Mouse (Mus musculus) MEL (cell line): ENCODE measurements at regions not wholly inside any gene's neighbourhood (a gene's known extent, or its start where the extent isn't known, plus 50 kb on each side); places are given as distances from the start of the nearest gene placed in this dataset.

Source experiments
- DNase-seq: peaks from one replicate; pipeline ENCODE4 v3.0.0; 2011; ENCODE audit warnings: low read depth, low spot score
- H3K27ac ChIP-seq: 2 replicates; pipeline ENCODE4 v1.5.1; 2012; ENCODE audit warnings: low read depth, mild to moderate bottlenecking, control low read depth, low read length, moderate library complexity; ENCODE audit not compliant: control insufficient read depth
- H3K27me3 ChIP-seq, 2 experiments: fragments of 150-350 bp in 1 of 2; sonication (generic) in 1 of 2; 2 replicates each; pipeline ENCODE4 v1.6.1; 2012; ENCODE audit warnings: low read length in 2 of 2, mild to moderate bottlenecking in 2 of 2, improper control_type of control experiment in 1 of 2, moderate library complexity in 1 of 2; ENCODE audit not compliant: insufficient read depth in 2 of 2, control insufficient read depth in 1 of 2
- H3K36me3 ChIP-seq, 2 experiments: 2 replicates each; pipeline ENCODE4 v1.6.1; 2012 to 2014; ENCODE audit warnings: low read length in 2 of 2, improper control_type of control experiment in 1 of 2, inconsistent platforms in 1 of 2, mild to moderate bottlenecking in 1 of 2; ENCODE audit not compliant: insufficient read depth in 2 of 2, control insufficient read depth in 1 of 2
- H3K4me1 ChIP-seq, 2 experiments: fragments of 150-350 bp in 1 of 2; sonication (generic) in 1 of 2; 2 replicates each; pipeline ENCODE4 v1.6.1; 2012; ENCODE audit warnings: low read length in 2 of 2, improper control_type of control experiment in 1 of 2, mild to moderate bottlenecking in 1 of 2; ENCODE audit not compliant: insufficient read depth in 2 of 2, control insufficient read depth in 1 of 2
- H3K4me3 ChIP-seq, 2 experiments: fragments of 150-350 bp in 1 of 2; sonication (generic) in 1 of 2; 2 replicates each; pipeline ENCODE4 v1.5.1; 2012; ENCODE audit warnings: low read depth in 2 of 2, low read length in 2 of 2, mild to moderate bottlenecking in 2 of 2, moderate library complexity in 2 of 2, control low read depth in 1 of 2, improper control_type of control experiment in 1 of 2; ENCODE audit not compliant: control insufficient read depth in 1 of 2, insufficient read depth in 1 of 2
- H3K79me2 ChIP-seq: 2 replicates; pipeline ENCODE4 v1.6.1; 2012; ENCODE audit warnings: mild to moderate bottlenecking, low read length, moderate library complexity; ENCODE audit not compliant: control insufficient read depth, poor library complexity, insufficient read depth
- H3K9ac ChIP-seq: 2 replicates; pipeline ENCODE4 v1.6.1; 2012; ENCODE audit warnings: low read depth, mild to moderate bottlenecking, control low read depth, low read length, moderate library complexity; ENCODE audit not compliant: control insufficient read depth, poor library complexity, severe bottlenecking
- H3K9me3 ChIP-seq: fragments of 150-350 bp; sonication (generic); replicated peaks from 2 replicates; pipeline ENCODE4 v1.6.1; 2012; ENCODE audit warnings: mild to moderate bottlenecking, low read length, improper control_type of control experiment, moderate library complexity; ENCODE audit not compliant: insufficient read depth
- CHD2 ChIP-seq: IDR thresholded peaks from 2 replicates; pipeline ENCODE4 v1.6.1; 2011; ENCODE audit warnings: low read length, improper control_type of control experiment
- CTCF ChIP-seq, 3 experiments: IDR thresholded peaks in 2 of 3; conservative IDR thresholded peaks in 1 of 3; 2 replicates each; pipeline ENCODE4 v1.5.1; 2011 to 2012; ENCODE audit warnings: low read length in 3 of 3, low read depth in 2 of 3, mild to moderate bottlenecking in 2 of 3, improper control_type of control experiment in 1 of 3, inconsistent platforms in 1 of 3, mixed read lengths in 1 of 3, moderate library complexity in 1 of 3; ENCODE audit not compliant: control insufficient read depth in 1 of 3, insufficient read depth in 1 of 3, poor library complexity in 1 of 3, severe bottlenecking in 1 of 3
- ETS1 ChIP-seq: IDR thresholded peaks from 2 replicates; pipeline ENCODE4 v1.6.1; 2012; ENCODE audit warnings: low read depth, mild to moderate bottlenecking, inconsistent platforms, low read length, improper control_type of control experiment, moderate library complexity
- GABPA ChIP-seq: IDR thresholded peaks from 2 replicates; pipeline ENCODE4 v1.6.1; 2012; ENCODE audit warnings: low read depth, mild to moderate bottlenecking, inconsistent platforms, low read length, improper control_type of control experiment, moderate library complexity
- HCFC1 ChIP-seq: IDR thresholded peaks from 2 replicates; pipeline ENCODE4 v1.6.1; 2012; ENCODE audit warnings: low read depth, mild to moderate bottlenecking, inconsistent platforms, low read length, improper control_type of control experiment, moderate library complexity
- JUND ChIP-seq: IDR thresholded peaks from 2 replicates; pipeline ENCODE4 v1.6.1; 2011; ENCODE audit warnings: low read depth, mild to moderate bottlenecking, improper control_type of control experiment, low read length
- KAT2A ChIP-seq: conservative IDR thresholded peaks from 2 replicates; pipeline ENCODE4 v1.6.1; 2012; ENCODE audit warnings: low read depth, low read length, improper control_type of control experiment, inconsistent platforms
- MEF2A ChIP-seq: IDR thresholded peaks from 2 replicates; pipeline ENCODE4 v1.6.1; 2014; ENCODE audit warnings: low read depth, mild to moderate bottlenecking, inconsistent platforms, low read length, improper control_type of control experiment; ENCODE audit not compliant: poor library complexity, insufficient replicate concordance, severe bottlenecking; ENCODE audit errors: extremely low read depth
- MYC ChIP-seq: IDR thresholded peaks from 2 replicates; pipeline ENCODE4 v1.6.1; 2011; ENCODE audit warnings: low read depth, mild to moderate bottlenecking, low read length, improper control_type of control experiment, moderate library complexity
- POLR2A ChIP-seq, 2 experiments: IDR thresholded peaks; 2 replicates each; pipeline ENCODE4 v1.6.1; 2011 to 2012; ENCODE audit warnings: low read length in 2 of 2, mild to moderate bottlenecking in 2 of 2, control low read depth in 1 of 2, improper control_type of control experiment in 1 of 2, low read depth in 1 of 2, moderate library complexity in 1 of 2; ENCODE audit not compliant: control insufficient read depth in 1 of 2, insufficient read depth in 1 of 2, poor library complexity in 1 of 2
- POLR2AphosphoS2 ChIP-seq: IDR thresholded peaks from 2 replicates; pipeline ENCODE4 v1.6.1; 2011; ENCODE audit warnings: low read length, improper control_type of control experiment
- POLR2AphosphoS5 ChIP-seq: IDR thresholded peaks from 2 replicates; pipeline ENCODE4 v1.6.1; 2012; ENCODE audit warnings: low read depth, borderline replicate concordance, mild to moderate bottlenecking, inconsistent platforms, low read length, moderate library complexity, mixed read lengths
- TBP ChIP-seq: IDR thresholded peaks from 2 replicates; pipeline ENCODE4 v1.8.0; 2011; ENCODE audit warnings: low read depth, low read length, improper control_type of control experiment
- TCF12 ChIP-seq: IDR thresholded peaks from 2 replicates; pipeline ENCODE4 v1.6.1; 2014; ENCODE audit warnings: low read depth, mild to moderate bottlenecking, inconsistent platforms, low read length, improper control_type of control experiment, moderate library complexity
- ZC3H11A ChIP-seq: IDR thresholded peaks from 2 replicates; pipeline ENCODE4 v1.6.1; 2012; ENCODE audit warnings: low read depth, mild to moderate bottlenecking, inconsistent platforms, low read length, improper control_type of control experiment
- ZNF384 ChIP-seq: IDR thresholded peaks from 2 replicates; pipeline ENCODE4 v1.6.1; 2012; ENCODE audit warnings: low read depth, mild to moderate bottlenecking, inconsistent platforms, low read length, improper control_type of control experiment

- no peak for TF ChIP-seq TCF12
Observed at GRCm38 (mm10) chr11:24426995-24427883, 349.4 kb downstream of the Bcl11a start (continued).

- DNase-seq, result no peak
- TF ChIP-seq TBP (no peak), TCF12 (no peak), POLR2AphosphoS5 (no peak), ETS1 (no peak), MYC (no peak), HCFC1 (no peak), POLR2AphosphoS2 (no peak), KAT2A (no peak)
- H3K9ac ChIP-seq, result no peak overlapping the region
- H3K36me3 ChIP-seq, result no peaks in the 10 kb centered on the region
- no peaks in the 10 kb centered on the region for H3K4me1 ChIP-seq
- H3K4me3 ChIP-seq, result no peak overlapping the region
- H3K79me2 ChIP-seq, result no peaks in the 10 kb centered on the region
- no peaks in the 10 kb centered on the region for H3K9me3 ChIP-seq
- no peaks in the 10 kb centered on the region; a peak in 1 of 4 replicates for H3K27me3 ChIP-seq
- H3K27ac ChIP-seq, result no peak overlapping the region
Observed at GRCm38 (mm10) chr11:24448608-24449007, 370.8 kb downstream of the Bcl11a start.

GRCm38 (mm10) chr11:24452267-24452666 lies 374.4 kb downstream of the Bcl11a start:
- H3K36me3 ChIP-seq, result no peaks in the 10 kb centered on the region
- no peak for TF ChIP-seq ZNF384
- TF ChIP-seq CTCF (IDR thresholded peaks at IDR 0.05 in 2 of 3, conservative IDR thresholded peaks at IDR 0.05 in 1 of 3; ENCODE audit: control insufficient read depth in 1 of 3, insufficient read depth in 1 of 3, low read depth in 2 of 3, low read length in 3 of 3, poor library complexity in 1 of 3, severe bottlenecking in 1 of 3), result no peak
- no peak for TF ChIP-seq POLR2A (IDR thresholded peaks at IDR 0.05; ENCODE audit: control insufficient read depth in 1 of 2, insufficient read depth in 1 of 2, low read depth in 1 of 2, low read length in 2 of 2, poor library complexity in 1 of 2)
- TF ChIP-seq CHD2, result no peak
- no peak for TF ChIP-seq GABPA
- TF ChIP-seq POLR2AphosphoS2, result no peak
- TF ChIP-seq JUND, result no peak
- no peak for TF ChIP-seq MEF2A
- TF ChIP-seq ZC3H11A, result no peak
- TF ChIP-seq, all 39 proteins: peak for 0
- Histone ChIP-seq H3K27ac (no peak overlapping the region), H3K4me3 (no peak overlapping the region), H3K9ac (no peak overlapping the region), H3K4me1 (no peaks in the 10 kb centered on the region), H3K9me3 (no peaks in the 10 kb centered on the region), H3K79me2 (no peaks in the 10 kb centered on the region), H3K27me3 (no peaks in the 10 kb centered on the region)
- no peak for DNase-seq
